Mouse (Mus musculus): ENCODE data around the gene Omt2a. TPM values are rescaled to one million over a fixed set of nuclear protein-coding genes. Genes with fewer than 3 reads are reported as not detected.

Gene Omt2a
- not detected in 2 replicates for polyA plus RNA-seq (2012; rRNA removed; ENCODE audit: low replicate concordance)

DNA sequence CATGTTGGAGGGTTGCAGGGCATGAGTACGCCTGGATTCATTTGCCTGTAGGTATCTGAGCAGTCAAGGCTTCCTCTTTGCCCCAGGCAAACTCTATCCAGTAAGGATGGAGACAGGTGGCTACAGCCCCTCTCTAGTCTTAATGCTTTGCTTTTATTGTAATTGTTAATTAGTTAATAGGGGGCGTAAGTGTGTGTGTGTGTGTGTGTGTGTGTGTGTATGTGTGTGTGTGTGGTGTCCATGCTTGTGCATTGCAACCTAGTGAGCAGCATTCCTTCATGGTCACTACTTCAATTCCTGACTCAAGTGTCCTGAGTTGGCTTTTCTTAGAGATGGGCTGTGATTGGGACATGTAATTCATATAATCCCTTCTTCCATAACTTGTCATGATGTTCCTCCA is at the start of gene Omt2a:
TSS of gene Omt2a (minus strand) at position 101 of the 400 bp plus-strand sequence.

DNA sequence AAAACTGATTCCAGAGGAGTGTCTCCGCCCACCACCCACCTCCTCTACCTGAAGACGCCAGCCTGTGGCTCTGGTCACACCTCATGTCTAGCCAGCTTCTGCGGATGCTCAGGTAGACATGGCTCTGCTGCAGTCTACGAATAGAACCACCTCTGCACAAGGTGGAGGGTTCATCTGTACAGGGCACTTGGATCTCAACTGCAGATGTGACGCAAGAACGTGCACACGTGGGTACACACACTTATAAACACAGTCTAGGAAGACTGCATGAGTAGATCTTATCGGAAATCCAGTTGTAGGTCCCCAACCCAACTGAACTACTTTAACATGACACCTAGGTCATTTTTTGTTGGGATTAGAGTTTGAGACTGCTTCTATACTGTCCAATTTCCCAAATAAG is 41.0 kb upstream of the Omt2a start, which contains the start of gene Gsta2:
TSS of gene Gsta2 (minus strand) at position 178 of the 400 bp plus-strand sequence.

DNA sequence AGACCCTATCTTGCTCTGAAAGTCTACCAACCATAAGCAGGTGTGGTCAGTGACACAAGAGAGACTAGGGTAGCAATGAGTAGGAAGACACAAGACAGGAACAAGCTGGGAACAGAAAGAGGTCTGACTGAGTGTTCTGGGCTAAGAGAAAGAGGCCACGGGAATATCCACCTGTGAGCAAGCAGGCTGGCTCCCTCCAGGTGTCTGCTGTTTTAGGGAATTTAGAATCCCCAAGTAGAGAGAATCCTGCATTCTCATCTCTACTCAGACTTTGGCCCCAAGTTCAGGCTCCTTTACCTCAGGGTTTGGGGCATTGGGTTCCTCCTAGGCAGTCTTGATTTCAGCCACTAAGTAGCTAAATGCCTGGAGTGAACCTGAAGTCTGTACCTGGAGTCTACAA is 12.7 kb upstream of the Omt2a start, which contains the start of gene Omt2b:
TSS of gene Omt2b (plus strand) at position 301 of the 400 bp plus-strand sequence.

DNA sequence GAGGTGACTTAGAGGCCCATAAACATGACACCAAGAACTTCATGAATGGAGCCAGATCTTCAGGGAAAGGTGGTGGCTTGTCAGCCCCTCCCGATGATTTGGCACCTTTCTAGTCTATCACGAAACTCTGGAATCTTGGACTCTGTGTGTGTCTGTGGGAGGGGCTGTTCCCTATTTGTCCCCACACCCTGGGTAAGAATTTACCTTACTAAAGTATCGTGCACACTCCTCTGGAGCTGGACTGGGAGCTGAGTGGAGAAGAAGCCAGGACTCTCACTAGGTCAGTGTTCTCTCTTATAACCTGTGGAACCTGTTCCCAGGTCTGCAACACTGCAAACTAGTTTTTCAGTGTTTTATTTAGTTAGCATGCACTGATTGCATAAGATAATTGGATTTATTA is 24.9 kb downstream of the Omt2a start, which contains the start of gene Gm10639:
TSS of gene Gm10639 (plus strand) at position 201 of the 400 bp plus-strand sequence.

Other genes with a start within 250 kb of the Omt2a start
- 65.6 and 125 TPM in 2 replicates for gene Fbxo9, start 205.7 kb downstream of the Omt2a start, polyA plus RNA-seq (2012; rRNA removed; ENCODE audit: low replicate concordance)
- gene Ick, start 205.6 kb downstream of the Omt2a start, polyA plus RNA-seq (2012; rRNA removed; ENCODE audit: low replicate concordance), result 15.9 and 22.7 TPM in 2 replicates
- gene Gsta4, start 132.0 kb downstream of the Omt2a start, polyA plus RNA-seq (2012; rRNA removed; ENCODE audit: low replicate concordance), result 18.4 and 114 TPM in 2 replicates
- 52.7 and 378 TPM in 2 replicates for gene Gsta1, start 84.1 kb downstream of the Omt2a start, polyA plus RNA-seq (2012; rRNA removed; ENCODE audit: low replicate concordance)
- 5.0 and 68.5 TPM in 2 replicates for gene Gm3776, start 57.7 kb downstream of the Omt2a start, polyA plus RNA-seq (2012; rRNA removed; ENCODE audit: low replicate concordance)
- gene Gm10639, start 24.9 kb downstream of the Omt2a start, polyA plus RNA-seq (2012; rRNA removed; ENCODE audit: low replicate concordance), result 1.2 TPM in 1 of 2 replicates, not detected in the other
- gene Omt2b, start 12.8 kb upstream of the Omt2a start, polyA plus RNA-seq (2012; rRNA removed; ENCODE audit: low replicate concordance), result not detected in 2 replicates
- 0.57 and 0.98 TPM in 2 replicates for gene Gsta2, start 41.0 kb upstream of the Omt2a start, polyA plus RNA-seq (2012; rRNA removed; ENCODE audit: low replicate concordance)
- gene Dppa5a, start 53.4 kb upstream of the Omt2a start, polyA plus RNA-seq (2012; rRNA removed; ENCODE audit: low replicate concordance), result not detected in 2 replicates
- not detected in 2 replicates for gene Ooep, start 63.9 kb upstream of the Omt2a start, polyA plus RNA-seq (2012; rRNA removed; ENCODE audit: low replicate concordance)
- 0.06 TPM in 1 of 2 replicates, not detected in the other for gene Ddx43, start 81.0 kb upstream of the Omt2a start, polyA plus RNA-seq (2012; rRNA removed; ENCODE audit: low replicate concordance)
- gene Cgas, start 128.4 kb upstream of the Omt2a start, polyA plus RNA-seq (2012; rRNA removed; ENCODE audit: low replicate concordance), result 0.31 and 0.82 TPM in 2 replicates
- 6.1 and 22.4 TPM in 2 replicates for gene Mto1, start 133.4 kb upstream of the Omt2a start, polyA plus RNA-seq (2012; rRNA removed; ENCODE audit: low replicate concordance)
- gene Gm17324, start 134.0 kb upstream of the Omt2a start, polyA plus RNA-seq (2012; rRNA removed; ENCODE audit: low replicate concordance), result 0.32 TPM in 1 of 2 replicates, not detected in the other
- gene Eef1a1, start 174.4 kb upstream of the Omt2a start, polyA plus RNA-seq (2012; rRNA removed; ENCODE audit: low replicate concordance), result 612 and 875 TPM in 2 replicates